Mouse (Mus musculus): ENCODE measurements around the gene Aldh1b1. TPM values are rescaled to one million over a fixed set of nuclear protein-coding genes. Genes with fewer than 3 reads are reported as not detected.

The Aldh1b1 gene
- total RNA-seq, 2 experiments from 2014 or later: 0.75 TPM; not detected in 1

Other genes with a start within 250 kb of the Aldh1b1 start
- not detected in 2 replicates for gene Igfbpl1, start 27.9 kb downstream of the Aldh1b1 start, total RNA-seq (2014; fragmentation: Nextera tagmentation)
- gene Igfbpl1, start 27.9 kb downstream of the Aldh1b1 start, total RNA-seq (2017): not detected in 2 replicates
- not detected in 2 replicates for gene Stra6l, start 49.6 kb downstream of the Aldh1b1 start, total RNA-seq (2014; fragmentation: Nextera tagmentation)
- not detected in 2 replicates for gene Stra6l, start 49.6 kb downstream of the Aldh1b1 start, total RNA-seq (2017)
- gene Ccdc180, start 91.3 kb downstream of the Aldh1b1 start, total RNA-seq (2014; fragmentation: Nextera tagmentation): 0.96 TPM in 1 of 2 replicates, not detected in the other
- not detected in 2 replicates for gene Ccdc180, start 91.3 kb downstream of the Aldh1b1 start, total RNA-seq (2017)
- gene Tdrd7, start 166.3 kb downstream of the Aldh1b1 start, total RNA-seq (2014; fragmentation: Nextera tagmentation): 9.0 and 16.6 TPM in 2 replicates
- gene Tdrd7, start 166.3 kb downstream of the Aldh1b1 start, total RNA-seq (2017): 7.7 and 10.3 TPM in 2 replicates
- gene Tmod1, start 239.9 kb downstream of the Aldh1b1 start, total RNA-seq (2014; fragmentation: Nextera tagmentation): 0.39 and 0.40 TPM in 2 replicates
- 1.3 TPM in 1 of 2 replicates, not detected in the other for gene Tmod1, start 239.9 kb downstream of the Aldh1b1 start, total RNA-seq (2017)